27 mouse cellular contexts compared by ENCODE assay signal in the genomic region with DNA sequence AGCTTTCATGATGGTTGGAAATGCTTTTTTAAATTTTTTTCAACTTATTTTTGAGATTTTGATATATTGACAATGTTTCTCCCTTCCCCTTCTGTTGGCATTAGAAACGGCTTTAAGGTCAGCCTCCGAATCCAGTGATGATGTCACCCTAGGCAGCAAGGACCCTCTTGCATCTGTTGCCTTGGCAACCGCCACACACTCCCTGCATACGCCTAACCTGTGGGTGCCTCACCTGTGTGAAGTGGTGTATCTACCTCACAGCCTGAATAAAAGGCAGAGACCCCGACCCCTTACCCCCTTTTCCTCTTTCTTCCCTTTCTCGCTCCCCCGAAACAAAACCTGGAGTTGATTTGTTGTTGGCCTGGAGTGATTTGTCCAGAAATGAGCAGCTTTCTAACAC. TPM values are rescaled to one million over a fixed set of nuclear protein-coding genes. Genes with fewer than 3 reads are reported as not detected.
"Had no signal": no experiment of that assay in that cellular context is flagged by ENCODE, and none has a peak within 500 bp of the region (broad histone marks: within the 10 kb centered on the region; RNA-seq: fewer than 3 reads in every experiment).

No protein-coding gene starts in this region.

- H3K27ac ChIP-seq: heart, adult 2 months; heart, embryonic 13.5 days; heart, embryonic 15.5 days; hindbrain, embryonic 12.5 days; hindbrain, embryonic 14.5 days; kidney, embryonic 15.5 days; kidney, postnatal 0 days; limb, embryonic 10.5 days; limb, embryonic 12.5 days had no signal

- H3K4me1 ChIP-seq: hindbrain, embryonic 12.5 days; kidney, embryonic 15.5 days; limb, embryonic 10.5 days; limb, embryonic 12.5 days had no signal

- ATAC-seq: hindbrain, embryonic 16.5 days; intestine, embryonic 16.5 days had no signal

- H3K9ac ChIP-seq: heart, embryonic 13.5 days; heart, embryonic 15.5 days; hindbrain, embryonic 12.5 days; hindbrain, embryonic 14.5 days; kidney, embryonic 15.5 days; limb, embryonic 12.5 days had no signal

- DNase-seq: gastrocnemius, postnatal 14 days; gastrocnemius, postnatal 36 days; heart, adult 11 months; heart, adult 2 months; heart, postnatal 14 days; heart, postnatal 36 days; kidney, adult 11 months; kidney, adult 2 months; kidney, adult 9 months; kidney, postnatal 14 days; kidney, postnatal 36 days; liver had no signal

- H3K27me3 ChIP-seq: heart, embryonic 13.5 days; heart, embryonic 15.5 days; hindbrain, embryonic 12.5 days; kidney, embryonic 15.5 days; limb, embryonic 12.5 days had no signal

- H3K4me3 ChIP-seq: heart, adult 2 months; heart, embryonic 13.5 days; heart, embryonic 15.5 days; hindbrain, embryonic 12.5 days; kidney, embryonic 15.5 days; layer of hippocampus, adult 2 months; limb, embryonic 10.5 days; limb, embryonic 12.5 days had no signal

- H3K9me3 ChIP-seq: heart, embryonic 13.5 days; heart, embryonic 15.5 days; hindbrain, embryonic 12.5 days; kidney, embryonic 15.5 days; limb, embryonic 10.5 days had no signal

- H3K36me3 ChIP-seq: heart, embryonic 13.5 days; heart, embryonic 15.5 days; hindbrain, embryonic 12.5 days; kidney, embryonic 15.5 days; limb, embryonic 10.5 days; limb, embryonic 12.5 days had no signal

- H3K4me2 ChIP-seq: heart, embryonic 11.5 days; heart, embryonic 13.5 days; heart, embryonic 15.5 days; hindbrain, embryonic 12.5 days; hindbrain, embryonic 14.5 days; kidney, embryonic 15.5 days; limb, embryonic 12.5 days; liver, embryonic 11.5 days had no signal

RNA-seq across cellular contexts. Expression of a gene that starts 26.9 kb away (rescaled TPM):
- total RNA-seq: layer of hippocampus, postnatal 25 days; left cerebral cortex, postnatal 14 days had no signal
